Mouse (Mus musculus) heart, embryonic 15.5 days (tissue): ENCODE data around the gene E2f3. TPM values are rescaled to one million over a fixed set of nuclear protein-coding genes. Genes with fewer than 3 reads are reported as not detected.
A peak's percentile ranks its signal among the peaks of the same experiment; 100 is the strongest.

Experiments
- ATAC-seq: fragments of 200-750 bp; cut with Nextera tagmentation; replicated peaks from 2 replicates; pipeline ENCODE4 v1.8.0; 2017; ENCODE audit warnings: low read depth, moderate TSS enrichment; ENCODE audit not compliant: insufficient number of reproducible peaks, insufficient read depth, low FRiP score
- H3K27ac ChIP-seq: fragments of 300-500 bp; sonication (generic); 2 replicates; pipeline ENCODE4 v1.5.1; 2015; ENCODE audit warnings: mild to moderate bottlenecking, inconsistent platforms
- H3K27me3 ChIP-seq: fragments of 300-500 bp; sonication (generic); 2 replicates; pipeline ENCODE4 v1.6.1; 2015; ENCODE audit warnings: inconsistent platforms
- H3K36me3 ChIP-seq: fragments of 300-500 bp; sonication (generic); 2 replicates; pipeline ENCODE4 v1.6.1; 2015; ENCODE audit warnings: mild to moderate bottlenecking, inconsistent platforms
- H3K4me1 ChIP-seq: fragments of 300-500 bp; sonication (generic); replicated peaks from 2 replicates; pipeline ENCODE4 v1.6.1; 2015; ENCODE audit warnings: inconsistent platforms
- H3K4me2 ChIP-seq: fragments of 300-500 bp; sonication (generic); 2 replicates; pipeline ENCODE4 v1.6.1; 2015; ENCODE audit warnings: inconsistent platforms, mild to moderate bottlenecking, moderate library complexity
- H3K4me3 ChIP-seq: fragments of 300-500 bp; sonication (generic); 2 replicates; pipeline ENCODE4 v1.5.1; 2015; ENCODE audit warnings: mild to moderate bottlenecking, inconsistent platforms
- H3K9ac ChIP-seq: fragments of 300-500 bp; sonication (generic); 2 replicates; pipeline ENCODE4 v1.6.1; 2015; ENCODE audit warnings: mild to moderate bottlenecking, inconsistent platforms
- H3K9me3 ChIP-seq: fragments of 300-500 bp; sonication (generic); replicated peaks from 2 replicates; pipeline ENCODE4 v1.6.1; 2016; ENCODE audit warnings: inconsistent platforms
- WGBS: fragments of 180-500 bp; shearing (Covaris S2); methylation state at CpG from one replicate; pipeline ENCODE4 v1.1.7; 2015; ENCODE audit warnings: mixed read lengths; 5-methylcytosine and 5-hydroxymethylcytosine counted together
- polyA plus RNA-seq: library from polyadenylated mRNA; unstranded; fragments of >200 nt; fragmentation: Nextera tagmentation; extraction: Ambion mirVana; gene quantifications from 2 replicates; pipeline ENCODE4 v1.2.1, GENCODE M21; 2015

The E2f3 gene
- polyA plus RNA-seq, 1 experiment from 2014 or later = 6.9 TPM

- Histone ChIP-seq H3K4me2 (no peak overlapping the region), H3K27me3 (no peaks in the 10 kb centered on the region), H3K4me1 (no peaks in the 10 kb centered on the region), H3K9me3 (no peaks in the 10 kb centered on the region), H3K36me3 (no peaks in the 10 kb centered on the region), H3K27ac (no peak overlapping the region), H3K9ac (no peak overlapping the region), H3K4me3 (no peak overlapping the region)
- no peak for ATAC-seq
- WGBS = 76% methylated on average over 6 of the region's 6 CpGs
These were observed 121.5 kb downstream of the E2f3 start for GRCm38 (mm10) chr13:29864331-29864730.

- 58% methylated on average over 2 of the region's 2 CpGs for WGBS
These were observed 125.8 kb downstream of the E2f3 start for GRCm38 (mm10) chr13:29860087-29860486.

GRCm38 (mm10) chr13:29857436-29857835 is 128.4 kb downstream of the E2f3 start:
- Histone ChIP-seq H3K9ac (no peak overlapping the region), H3K27me3 (no peaks in the 10 kb centered on the region), H3K9me3 (no peaks in the 10 kb centered on the region), H3K4me2 (peak overlapping the region; percentile 24; the same call in 1 of the 2 replicates), H3K4me1 (peaks cover 15% of the 10 kb centered on the region), H3K4me3 (no peak overlapping the region), H3K27ac (no peak overlapping the region), H3K36me3 (no peaks in the 10 kb centered on the region)
- 14% methylated on average over 4 of the region's 4 CpGs for WGBS
- ATAC-seq = peak; percentile 54; the same call in 1 of the 2 replicates

More at GRCm38 (mm10) chr13:29860087-29860486, 125.8 kb downstream of the E2f3 start:
- Histone ChIP-seq H3K27me3 (no peaks in the 10 kb centered on the region), H3K4me2 (no peak overlapping the region), H3K9ac (no peak overlapping the region), H3K4me1 (no peaks in the 10 kb centered on the region), H3K4me3 (no peak overlapping the region), H3K9me3 (no peaks in the 10 kb centered on the region), H3K27ac (no peak overlapping the region), H3K36me3 (no peaks in the 10 kb centered on the region)
- ATAC-seq = no peak

Other genes starting within 250 kb of the E2f3 start
- gene Cdkal1, start 130.4 kb downstream of the E2f3 start, polyA plus RNA-seq = 24.4 and 24.6 TPM in 2 replicates
- gene Mboat1, start 150.4 kb upstream of the E2f3 start, polyA plus RNA-seq = 2.2 and 5.3 TPM in 2 replicates